Mouse (Mus musculus) midbrain, embryonic 15.5 days (tissue): ENCODE measurements around the gene M1ap. TPM values are rescaled to one million over a fixed set of nuclear protein-coding genes. Genes with fewer than 3 reads are reported as not detected.

Source experiments
- ATAC-seq: fragments of 200-750 bp; cut with Nextera tagmentation; replicated peaks from 2 replicates; pipeline ENCODE4 v1.8.0; 2017; ENCODE audit warnings: moderate TSS enrichment
- H3K27ac ChIP-seq: fragments of 300-500 bp; sonication (generic); 2 replicates; pipeline ENCODE4 v1.5.1; 2015; ENCODE audit warnings: mild to moderate bottlenecking, inconsistent platforms
- H3K27me3 ChIP-seq: fragments of 300-500 bp; sonication (generic); replicated peaks from 2 replicates; pipeline ENCODE4 v1.6.1; 2015; ENCODE audit warnings: inconsistent platforms
- H3K36me3 ChIP-seq: fragments of 300-500 bp; sonication (generic); replicated peaks from 2 replicates; pipeline ENCODE4 v1.6.1; 2015; ENCODE audit warnings: inconsistent platforms
- H3K4me1 ChIP-seq: fragments of 300-500 bp; sonication (generic); 2 replicates; pipeline ENCODE4 v1.6.1; 2015; ENCODE audit warnings: inconsistent platforms
- H3K4me2 ChIP-seq: fragments of 300-500 bp; sonication (generic); 2 replicates; pipeline ENCODE4 v1.6.1; 2015; ENCODE audit warnings: inconsistent platforms, mild to moderate bottlenecking, moderate library complexity
- H3K4me3 ChIP-seq: fragments of 300-500 bp; sonication (generic); 2 replicates; pipeline ENCODE4 v1.5.1; 2015; ENCODE audit warnings: mild to moderate bottlenecking, inconsistent platforms
- H3K9ac ChIP-seq: fragments of 300-500 bp; sonication (generic); 2 replicates; pipeline ENCODE4 v1.6.1; 2015; ENCODE audit warnings: mild to moderate bottlenecking, inconsistent platforms
- H3K9me3 ChIP-seq: fragments of 300-500 bp; sonication (generic); 2 replicates; pipeline ENCODE4 v1.6.1; 2016; ENCODE audit warnings: inconsistent platforms
- WGBS: fragments of 180-500 bp; shearing (Covaris S2); methylation state at CpG from one replicate; pipeline ENCODE4 v1.1.7; 2015; ENCODE audit warnings: mixed read lengths; 5-methylcytosine and 5-hydroxymethylcytosine counted together
- polyA plus RNA-seq: library from polyadenylated mRNA; unstranded; fragments of >200 nt; fragmentation: Nextera tagmentation; extraction: Ambion mirVana; gene quantifications from 2 replicates; pipeline ENCODE4 v1.2.1, GENCODE M21; 2015

M1ap gene
- polyA plus RNA-seq, 1 experiment from 2014 or later = 0.22 TPM

- peak; percentile 5 for ATAC-seq
- H3K36me3 ChIP-seq = peaks cover 4% of the 10 kb centered on the region; the same call in 1 of the 2 replicates
- no peaks in the 10 kb centered on the region for H3K9me3 ChIP-seq
- WGBS = 2% methylated on average over 26 of the region's 26 CpGs
- peak overlapping the region; percentile 82 for H3K4me2 ChIP-seq
- no peaks in the 10 kb centered on the region for H3K27me3 ChIP-seq
- H3K4me1 ChIP-seq = peaks cover 32% of the 10 kb centered on the region
- peak overlapping the region; percentile 84 for H3K27ac ChIP-seq
- peak overlapping the region; percentile 53 for H3K4me3 ChIP-seq
- H3K9ac ChIP-seq = peak overlapping the region; percentile 78
Observed at GRCm38 (mm10) chr6:83053136-83053960, 106.6 kb downstream of the M1ap start.

- Histone ChIP-seq H3K9ac (peak within 1 kb of the TSS; percentile 78), H3K27me3 (no peaks in the 10 kb centered on the region), H3K9me3 (no peaks in the 10 kb centered on the region), H3K4me2 (peak within 1 kb of the TSS; percentile 82), H3K4me1 (peaks cover 32% of the 10 kb centered on the region), H3K4me3 (peak within 1 kb of the TSS; percentile 53), H3K27ac (peak within 1 kb of the TSS; percentile 84), H3K36me3 (peaks cover 4% of the 10 kb centered on the region; the same call in 1 of the 2 replicates)
- peak; percentile 98 for ATAC-seq
- 0% methylated on average over 58 of the region's 64 CpGs for WGBS
Observed at GRCm38 (mm10) chr6:83054074-83054851, 107.6 kb downstream of the M1ap start, which contains the start of gene Aup1. Gene Aup1, plus strand, starts transcription at chr6:83054521.

GRCm38 (mm10) chr6:83054871-83055431 lies 108.2 kb downstream of the M1ap start, which contains the start of gene Htra2:
Gene Htra2, minus strand, starts transcription at chr6:83055273.
- ATAC-seq = peak; percentile 62
- Histone ChIP-seq H3K4me3 (peak within 1 kb of the TSS; percentile 53), H3K27ac (peak within 1 kb of the TSS; percentile 84), H3K9me3 (no peaks in the 10 kb centered on the region), H3K4me2 (peak within 1 kb of the TSS; percentile 82), H3K4me1 (peaks cover 32% of the 10 kb centered on the region), H3K36me3 (peaks cover 4% of the 10 kb centered on the region; the same call in 1 of the 2 replicates), H3K27me3 (no peaks in the 10 kb centered on the region; the same call in 1 of the 2 replicates), H3K9ac (peak within 1 kb of the TSS; percentile 78)
- WGBS = under 1% methylated on average over 50 of the region's 50 CpGs

- H3K9ac ChIP-seq = no peak within 1 kb of the TSS
- H3K36me3 ChIP-seq = peaks cover 4% of the 10 kb centered on the region; the same call in 1 of the 2 replicates
- H3K27ac ChIP-seq = no peak within 1 kb of the TSS
- WGBS = 52% methylated on average over 3 of the region's 3 CpGs
- no peak within 1 kb of the TSS for H3K4me3 ChIP-seq
- no peak within 1 kb of the TSS for H3K4me2 ChIP-seq
- H3K27me3 ChIP-seq = peaks cover 18% of the 10 kb centered on the region
- no peaks in the 10 kb centered on the region for H3K9me3 ChIP-seq
- no peak for ATAC-seq
- peaks cover 26% of the 10 kb centered on the region for H3K4me1 ChIP-seq
Observed at GRCm38 (mm10) chr6:83057790-83058189, 111.1 kb downstream of the M1ap start, which contains the start of gene Dqx1. Gene Dqx1, plus strand, starts transcription at chr6:83057844.

- H3K27ac ChIP-seq = no peak overlapping the region
- peaks cover 27% of the 10 kb centered on the region for H3K27me3 ChIP-seq
- H3K4me2 ChIP-seq = no peak overlapping the region
- no peak for ATAC-seq
- H3K4me3 ChIP-seq = no peak overlapping the region
- no peaks in the 10 kb centered on the region for H3K9me3 ChIP-seq
- peaks cover 4% of the 10 kb centered on the region; the same call in 1 of the 2 replicates for H3K36me3 ChIP-seq
- H3K4me1 ChIP-seq = peaks cover 17% of the 10 kb centered on the region
- 83% methylated on average over 2 of the region's 2 CpGs for whole genome bisulfite sequencing
- no peak overlapping the region for H3K9ac ChIP-seq
Observed at GRCm38 (mm10) chr6:83058725-83059124, 112.0 kb downstream of the M1ap start.

DNA sequence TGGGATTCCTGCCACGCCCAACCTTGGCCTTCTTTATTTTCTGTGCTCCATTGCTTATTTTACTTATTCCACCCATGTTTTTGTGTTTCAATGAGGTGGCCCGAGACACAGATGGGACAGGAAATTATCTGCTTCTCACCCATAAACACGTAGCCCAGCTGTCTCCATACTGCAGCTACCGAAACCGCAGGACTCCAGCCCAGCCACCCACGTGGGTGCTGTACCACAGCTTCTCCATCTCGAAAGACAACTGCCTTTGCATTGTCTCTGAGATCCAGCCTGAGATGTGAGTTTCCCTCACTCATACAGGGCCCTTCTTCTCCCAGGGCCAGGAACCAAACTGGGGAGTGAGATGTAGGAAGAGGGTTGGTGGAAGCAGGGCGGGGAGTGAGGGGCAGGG lies 119.3 kb downstream of the M1ap start:
- Histone ChIP-seq H3K27ac (no peak overlapping the region), H3K9me3 (no peaks in the 10 kb centered on the region)

GRCm38 (mm10) chr6:83066441-83066840 lies 119.7 kb downstream of the M1ap start:
- Histone ChIP-seq H3K36me3 (no peaks in the 10 kb centered on the region), H3K4me1 (peaks cover 27% of the 10 kb centered on the region), H3K27me3 (peaks cover 98% of the 10 kb centered on the region), H3K4me3 (no peak overlapping the region), H3K9ac (no peak overlapping the region), H3K4me2 (no peak overlapping the region), H3K27ac (no peak overlapping the region), H3K9me3 (no peaks in the 10 kb centered on the region)
- ATAC-seq = no peak
- 17% methylated on average over 6 of the region's 6 CpGs for WGBS

More for the DNA sequence above, 119.3 kb downstream of the M1ap start:
- Histone ChIP-seq H3K36me3 (no peaks in the 10 kb centered on the region), H3K27me3 (peaks cover 96% of the 10 kb centered on the region), H3K9ac (no peak overlapping the region), H3K4me2 (no peak overlapping the region), H3K4me1 (peaks cover 23% of the 10 kb centered on the region), H3K4me3 (no peak overlapping the region)
- WGBS = 36% methylated on average over 8 of the region's 8 CpGs
- no peak for ATAC-seq

DNA sequence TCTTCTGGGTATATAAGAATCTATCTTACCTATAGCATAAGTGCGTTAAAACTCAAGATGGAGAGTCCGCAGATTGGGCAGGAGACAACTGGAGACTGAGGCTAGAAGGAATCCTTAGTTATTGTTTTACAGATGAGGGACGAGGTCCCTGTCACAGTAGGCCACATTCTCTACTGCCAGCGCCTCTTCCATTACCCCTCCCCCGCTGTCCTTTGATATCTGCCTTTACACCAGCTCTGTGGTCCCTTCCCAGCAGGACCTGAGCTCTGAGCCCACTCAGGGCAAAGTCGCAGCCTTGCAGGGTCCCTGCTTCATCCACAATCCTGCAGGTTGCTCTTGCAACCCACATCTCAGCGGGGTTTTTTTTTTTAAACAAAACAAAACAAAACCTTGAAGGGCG lies 121.5 kb downstream of the M1ap start:
- H3K4me2 ChIP-seq = no peak overlapping the region
- H3K4me3 ChIP-seq = no peak overlapping the region
- H3K9ac ChIP-seq = no peak overlapping the region
- peaks cover 27% of the 10 kb centered on the region for H3K4me1 ChIP-seq
- H3K27ac ChIP-seq = no peak overlapping the region
- no peaks in the 10 kb centered on the region for H3K9me3 ChIP-seq
- no peak for ATAC-seq
- peaks cover 95% of the 10 kb centered on the region for H3K27me3 ChIP-seq
- H3K36me3 ChIP-seq = no peaks in the 10 kb centered on the region
- WGBS = 1% methylated on average over 8 of the region's 8 CpGs

- WGBS = under 1% methylated on average over 81 of the region's 81 CpGs
- Histone ChIP-seq H3K36me3 (no peaks in the 10 kb centered on the region), H3K27me3 (peaks cover 94% of the 10 kb centered on the region), H3K27ac (no peak overlapping the region), H3K9me3 (no peaks in the 10 kb centered on the region), H3K4me1 (peaks cover 27% of the 10 kb centered on the region), H3K9ac (no peak overlapping the region), H3K4me3 (peak overlapping the region; percentile 25), H3K4me2 (peak overlapping the region; percentile 38)
- ATAC-seq = no peak
Observed at GRCm38 (mm10) chr6:83068706-83069487, 122.2 kb downstream of the M1ap start.

GRCm38 (mm10) chr6:83069488-83070246 lies 123.0 kb downstream of the M1ap start:
- Histone ChIP-seq H3K4me3 (0 out of 2 replicates have a peak overlapping the region, but pooled peaks have one; percentile 2), H3K9ac (no peak overlapping the region), H3K9me3 (no peaks in the 10 kb centered on the region), H3K4me1 (peaks cover 27% of the 10 kb centered on the region), H3K27me3 (peaks cover 94% of the 10 kb centered on the region), H3K27ac (no peak overlapping the region), H3K4me2 (no peak overlapping the region), H3K36me3 (no peaks in the 10 kb centered on the region)
- ATAC-seq = peak; percentile 51
- 1% methylated on average over 69 of the region's 69 CpGs for WGBS

GRCm38 (mm10) chr6:83070247-83070310 lies 123.4 kb downstream of the M1ap start, which contains the start of gene Tlx2:
Gene Tlx2, minus strand, starts transcription at chr6:83070293.
- no peak within 1 kb of the TSS for H3K4me2 ChIP-seq
- H3K4me3 ChIP-seq = peak within 1 kb of the TSS; percentile 25
- H3K36me3 ChIP-seq = no peaks in the 10 kb centered on the region
- WGBS = 0% methylated on average over 9 of the region's 10 CpGs
- peaks cover 94% of the 10 kb centered on the region for H3K27me3 ChIP-seq
- no peak within 1 kb of the TSS for H3K9ac ChIP-seq
- H3K4me1 ChIP-seq = peaks cover 27% of the 10 kb centered on the region
- no peak for ATAC-seq
- no peaks in the 10 kb centered on the region for H3K9me3 ChIP-seq
- H3K27ac ChIP-seq = no peak within 1 kb of the TSS
